Mouse (Mus musculus) myocyte (in vitro differentiated cells): ENCODE measurements around the gene Alb. TPM values are rescaled to one million over a fixed set of nuclear protein-coding genes. Genes with fewer than 3 reads are reported as not detected.

Source experiments
- H3K27me3 ChIP-seq: one replicate; pipeline ENCODE4 v1.6.1; 2011; ENCODE audit not compliant: control insufficient read depth, insufficient read depth, insufficient read length
- H3K36me3 ChIP-seq: one replicate; pipeline ENCODE4 v1.6.1; 2011; ENCODE audit not compliant: control insufficient read depth, insufficient read depth
- H3K4me2 ChIP-seq: one replicate; pipeline ENCODE4 v1.6.1; 2011; ENCODE audit warnings: low read depth, control low read depth
- H3K4me3 ChIP-seq: one replicate; pipeline ENCODE4 v1.5.1; 2011; ENCODE audit warnings: mild to moderate bottlenecking, control low read depth, moderate library complexity
- H3K79me2 ChIP-seq: one replicate; pipeline ENCODE4 v1.6.1; 2011; ENCODE audit not compliant: control insufficient read depth, insufficient read depth
- H3ac ChIP-seq: one replicate; pipeline ENCODE4 v1.6.1; 2011; ENCODE audit not compliant: control insufficient read depth, insufficient read length
- CEBPB ChIP-seq: IDR thresholded peaks from 2 replicates; pipeline ENCODE4 v1.6.1; 2011; ENCODE audit warnings: mild to moderate bottlenecking, moderate library complexity; ENCODE audit not compliant: poor library complexity, insufficient read depth, severe bottlenecking
- E2F4 ChIP-seq: IDR thresholded peaks from one replicate; pipeline ENCODE4 v1.6.1; 2011; ENCODE audit warnings: mild to moderate bottlenecking, control low read depth, moderate library complexity; ENCODE audit not compliant: insufficient read depth
- MAX ChIP-seq: IDR thresholded peaks from one replicate; pipeline ENCODE4 v1.6.1; 2011; ENCODE audit warnings: low read depth, mild to moderate bottlenecking, control low read depth
- MYOD1 ChIP-seq, 3 experiments: IDR thresholded peaks; one replicate each; pipeline ENCODE4 v1.6.1; 2011; ENCODE audit warnings: control low read depth in 2 of 3, low read depth in 2 of 3, mild to moderate bottlenecking in 2 of 3, moderate library complexity in 1 of 3; ENCODE audit not compliant: insufficient read length in 2 of 3, control insufficient read depth in 1 of 3
- MYOG ChIP-seq, 3 experiments: IDR thresholded peaks; one replicate each; pipeline ENCODE4 v1.6.1; 2011; ENCODE audit warnings: control low read depth in 2 of 3, low read depth in 2 of 3, mild to moderate bottlenecking in 2 of 3; ENCODE audit not compliant: insufficient read length in 2 of 3, control insufficient read depth in 1 of 3, insufficient read depth in 1 of 3
- POLR2A ChIP-seq: IDR thresholded peaks from one replicate; pipeline ENCODE4 v1.6.1; 2011; ENCODE audit warnings: low read depth, mild to moderate bottlenecking, control low read depth, moderate library complexity; ENCODE audit not compliant: insufficient read length
- POLR2AphosphoS2 ChIP-seq: IDR thresholded peaks from one replicate; pipeline ENCODE4 v1.6.1; 2011; ENCODE audit warnings: low read depth, control low read depth; ENCODE audit not compliant: insufficient read length
- REST ChIP-seq: IDR thresholded peaks from one replicate; pipeline ENCODE4 v1.6.1; 2011; ENCODE audit warnings: mild to moderate bottlenecking, control low read depth, moderate library complexity; ENCODE audit not compliant: insufficient read depth, insufficient read length
- SRF ChIP-seq: IDR thresholded peaks from one replicate; pipeline ENCODE4 v1.6.1; 2011; ENCODE audit warnings: low read depth; ENCODE audit not compliant: control insufficient read depth, insufficient read length
- TCF12 ChIP-seq: IDR thresholded peaks from one replicate; pipeline ENCODE4 v1.6.1; 2011; ENCODE audit warnings: mild to moderate bottlenecking, control low read depth; ENCODE audit not compliant: poor library complexity, insufficient read depth, severe bottlenecking
- TCF3 ChIP-seq: IDR thresholded peaks from one replicate; pipeline ENCODE4 v1.6.1; 2011; ENCODE audit warnings: low read depth, control low read depth; ENCODE audit not compliant: insufficient read length
- USF1 ChIP-seq: IDR thresholded peaks from one replicate; pipeline ENCODE4 v1.6.1; 2011; ENCODE audit warnings: low read depth, mild to moderate bottlenecking, control low read depth, moderate library complexity
- polyA plus RNA-seq: library from polyadenylated mRNA; unstranded; fragments of >200 nt; fragmentation: generic; extraction: Trizol; gene quantifications from one replicate; pipeline ENCODE4 v1.2.1, GENCODE M21; 2012; ENCODE audit warnings: missing spikeins

The Alb gene
- polyA plus RNA-seq = not detected

DNA sequence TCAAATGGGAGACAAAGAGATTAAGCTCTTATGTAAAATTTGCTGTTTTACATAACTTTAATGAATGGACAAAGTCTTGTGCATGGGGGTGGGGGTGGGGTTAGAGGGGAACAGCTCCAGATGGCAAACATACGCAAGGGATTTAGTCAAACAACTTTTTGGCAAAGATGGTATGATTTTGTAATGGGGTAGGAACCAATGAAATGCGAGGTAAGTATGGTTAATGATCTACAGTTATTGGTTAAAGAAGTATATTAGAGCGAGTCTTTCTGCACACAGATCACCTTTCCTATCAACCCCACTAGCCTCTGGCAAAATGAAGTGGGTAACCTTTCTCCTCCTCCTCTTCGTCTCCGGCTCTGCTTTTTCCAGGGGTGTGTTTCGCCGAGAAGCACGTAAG lies at the start of gene Alb:
TSS of gene Alb (plus strand) at position 279 of the 400 bp plus-strand sequence.
- Histone ChIP-seq H3K27me3 (no peaks in the 10 kb centered on the region), H3K36me3 (no peaks in the 10 kb centered on the region), H3K4me2 (no peak within 1 kb of the TSS), H3K79me2 (no peaks in the 10 kb centered on the region), H3ac (no peak within 1 kb of the TSS), H3K4me3 (no peak within 1 kb of the TSS)
- TF ChIP-seq TCF12 = no peak
- TF ChIP-seq REST = no peak
- TF ChIP-seq POLR2AphosphoS2 = no peak
- TF ChIP-seq SRF = no peak
- TF ChIP-seq MYOG (IDR thresholded peaks at IDR 0.05; ENCODE audit: control insufficient read depth in 1 of 3, insufficient read depth in 1 of 3, insufficient read length in 2 of 3, low read depth in 2 of 3) = no peak

DNA sequence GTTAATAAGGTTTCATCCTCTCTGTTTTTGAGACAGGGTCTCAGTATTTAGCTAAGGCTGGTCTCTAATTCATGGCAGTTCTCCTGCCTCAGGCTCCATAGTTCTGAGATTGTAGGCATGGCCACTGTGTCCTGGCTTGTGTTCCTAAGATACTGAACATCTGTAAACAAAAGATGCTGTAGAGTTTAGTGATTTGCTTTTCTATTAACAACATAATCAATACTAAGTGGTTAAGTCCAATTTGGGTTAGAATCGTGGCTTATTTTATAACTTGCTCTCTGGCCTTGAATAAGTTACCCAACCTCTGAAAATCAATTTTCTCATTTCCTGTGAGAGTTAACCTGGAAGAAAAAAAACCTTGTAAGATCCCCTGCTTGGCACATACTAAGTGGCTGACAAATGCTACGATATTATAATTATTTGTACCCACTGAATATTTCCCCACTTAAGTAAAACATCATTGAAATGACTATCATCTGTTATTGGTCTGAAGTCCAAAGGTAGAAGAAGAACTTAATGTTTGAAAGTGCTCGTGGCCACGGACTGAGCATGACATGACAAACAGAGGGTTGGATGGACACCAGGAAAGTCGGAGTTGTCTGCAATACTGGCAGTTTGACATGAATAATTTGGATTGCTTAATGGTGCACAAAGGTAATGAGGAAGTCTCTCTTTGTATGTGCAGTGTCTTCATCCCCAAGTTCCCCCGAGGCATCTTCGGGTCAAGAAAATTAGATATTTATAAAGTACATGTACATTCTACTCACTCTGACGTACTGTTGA lies 46.4 kb upstream of the Alb start:
- no peak for TF ChIP-seq MAX
- TF ChIP-seq TCF3 = no peak
- TF ChIP-seq E2F4 = no peak
- no peak for TF ChIP-seq TCF12
- TF ChIP-seq CEBPB = no peak
- no peak for TF ChIP-seq MYOD1 (IDR thresholded peaks at IDR 0.05; ENCODE audit: control insufficient read depth in 1 of 3, insufficient read length in 2 of 3, low read depth in 2 of 3)
- TF ChIP-seq REST = no peak
- no peak for TF ChIP-seq POLR2A
- TF ChIP-seq POLR2AphosphoS2 = no peak
- TF ChIP-seq SRF = no peak
- no peak for TF ChIP-seq MYOG (IDR thresholded peaks at IDR 0.05; ENCODE audit: control insufficient read depth in 1 of 3, insufficient read depth in 1 of 3, insufficient read length in 2 of 3, low read depth in 2 of 3)
- TF ChIP-seq USF1 = no peak

DNA sequence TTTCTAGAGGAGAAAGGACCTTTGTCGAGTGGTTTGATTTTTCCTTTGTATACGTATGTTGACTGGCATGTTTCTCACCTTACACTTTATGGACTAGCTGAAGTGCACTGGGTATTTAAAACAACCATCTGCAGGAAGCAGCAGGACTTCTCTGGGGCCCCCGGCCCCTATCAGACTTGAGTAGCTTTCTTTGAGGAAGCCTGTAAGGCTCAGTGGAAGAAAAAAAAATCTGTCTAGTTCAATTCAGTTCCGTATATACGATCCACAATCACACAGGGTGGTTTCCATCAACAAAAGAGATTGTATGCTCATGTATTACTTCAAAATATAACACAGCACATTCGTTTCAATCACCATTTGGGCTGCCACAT lies 45.8 kb upstream of the Alb start:
- TF ChIP-seq SRF (no peak), USF1 (no peak), POLR2AphosphoS2 (no peak), E2F4 (no peak), REST (no peak), MAX (no peak), MYOG (IDR thresholded peaks at IDR 0.05; ENCODE audit: control insufficient read depth in 1 of 3, insufficient read depth in 1 of 3, insufficient read length in 2 of 3, low read depth in 2 of 3) (no peak)
- Histone ChIP-seq H3ac (no peak overlapping the region), H3K4me3 (no peak overlapping the region), H3K79me2 (no peaks in the 10 kb centered on the region), H3K4me2 (no peak overlapping the region), H3K27me3 (peaks cover 13% of the 10 kb centered on the region), H3K36me3 (no peaks in the 10 kb centered on the region)

More for the DNA sequence above, 46.4 kb upstream of the Alb start:
- H3K4me2 ChIP-seq = no peak overlapping the region
- peaks cover 13% of the 10 kb centered on the region for H3K27me3 ChIP-seq
- H3ac ChIP-seq = no peak overlapping the region
- H3K79me2 ChIP-seq = no peaks in the 10 kb centered on the region
- no peaks in the 10 kb centered on the region for H3K36me3 ChIP-seq
- H3K4me3 ChIP-seq = no peak overlapping the region

DNA sequence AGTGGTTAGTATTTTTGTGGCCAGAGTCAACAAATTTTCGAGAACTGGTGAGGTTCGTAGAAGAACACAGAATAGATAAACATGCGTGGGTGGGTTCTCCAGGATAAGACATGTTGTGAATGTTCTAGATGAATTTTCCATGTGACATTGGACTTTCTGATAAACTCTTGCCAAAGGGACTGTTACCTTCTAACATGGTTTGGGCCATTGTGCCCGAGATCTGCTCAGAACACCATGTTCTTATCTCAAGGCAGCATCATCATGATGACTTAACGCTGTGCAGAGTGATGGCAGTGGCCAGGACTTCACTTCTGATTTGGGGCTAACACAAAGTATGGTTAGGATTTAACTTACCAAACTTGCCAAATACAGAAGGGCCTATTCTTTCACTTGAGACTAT lies 36.1 kb upstream of the Alb start:
- H3K4me2 ChIP-seq = no peak overlapping the region
- no peaks in the 10 kb centered on the region for H3K36me3 ChIP-seq
- H3ac ChIP-seq = no peak overlapping the region
- no peak overlapping the region for H3K4me3 ChIP-seq
- no peak for TF ChIP-seq E2F4
- TF ChIP-seq POLR2AphosphoS2 = no peak
- no peak for TF ChIP-seq MYOD1 (IDR thresholded peaks at IDR 0.05; ENCODE audit: control insufficient read depth in 1 of 3, insufficient read length in 2 of 3, low read depth in 2 of 3)
- TF ChIP-seq SRF = no peak
- no peak for TF ChIP-seq CEBPB
- no peak for TF ChIP-seq REST
- H3K79me2 ChIP-seq = no peaks in the 10 kb centered on the region
- H3K27me3 ChIP-seq = peaks cover 22% of the 10 kb centered on the region

DNA sequence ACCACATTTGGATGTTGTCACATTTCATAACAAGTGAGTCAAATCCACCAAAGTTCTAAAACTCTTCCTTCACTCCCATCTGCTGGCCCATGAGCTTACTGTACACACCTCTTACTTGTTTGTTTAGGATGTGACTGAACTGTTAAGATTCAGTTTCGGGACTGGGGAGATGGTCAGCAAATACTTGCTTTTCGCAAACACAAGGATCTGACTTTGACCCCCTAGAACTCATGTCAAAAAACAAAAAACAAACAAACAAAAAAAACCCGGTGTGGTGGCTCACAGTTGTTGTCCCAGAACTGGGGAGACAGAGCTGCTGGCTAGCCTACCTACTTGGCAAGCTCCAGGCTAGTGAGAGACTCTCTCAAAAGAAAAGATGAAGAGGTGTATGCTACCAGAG lies 35.5 kb upstream of the Alb start:
- TF ChIP-seq TCF3 (no peak), POLR2AphosphoS2 (no peak), MYOD1 (IDR thresholded peaks at IDR 0.05; ENCODE audit: control insufficient read depth in 1 of 3, insufficient read length in 2 of 3, low read depth in 2 of 3) (no peak), E2F4 (no peak), MYOG (IDR thresholded peaks at IDR 0.05; ENCODE audit: control insufficient read depth in 1 of 3, insufficient read depth in 1 of 3, insufficient read length in 2 of 3, low read depth in 2 of 3) (no peak), CEBPB (no peak), SRF (no peak), MAX (no peak), POLR2A (no peak), USF1 (no peak), TCF12 (no peak), REST (no peak)
- Histone ChIP-seq H3K4me3 (no peak overlapping the region), H3K79me2 (no peaks in the 10 kb centered on the region), H3K36me3 (no peaks in the 10 kb centered on the region), H3K4me2 (no peak overlapping the region), H3ac (no peak overlapping the region), H3K27me3 (peaks cover 23% of the 10 kb centered on the region)
